Mouse (Mus musculus) left cerebral cortex, adult 9 months (tissue): ENCODE measurements around the gene Gm45902.
A peak's percentile ranks its signal among the peaks of the same experiment; 100 is the strongest.

ENCODE experiments used
- DNase-seq, 2 experiments: peaks; one replicate each; pipeline ENCODE4 v3.0.0; 2022; ENCODE audit warnings: low spot score in 2 of 2

Gm45902 gene

GRCm38 (mm10) chr2:3512552-3513454 is at the start of gene Gm45902, which contains the start of the genes Hspa14 and Cdnf:
Gene Gm45902, minus strand, starts transcription at chr2:3512790.
Gene Hspa14, minus strand, starts transcription at chr2:3512814.
Gene Cdnf, plus strand, starts transcription at chr2:3513030.
- peak; percentile 98 for DNase-seq

- peak in 1 of 2 experiments; percentile 34 for DNase-seq
Observed at GRCm38 (mm10) chr2:3546588-3546987, 34.0 kb upstream of the Gm45902 start.

GRCm38 (mm10) chr2:3546055-3546454 is 33.5 kb upstream of the Gm45902 start:
- no peak for DNase-seq

GRCm38 (mm10) chr2:3541307-3542079 is 28.9 kb upstream of the Gm45902 start:
- no peak for DNase-seq

- no peak for DNase-seq
Observed at GRCm38 (mm10) chr2:3526288-3526687, 13.7 kb upstream of the Gm45902 start.

- no peak for DNase-seq
Observed at GRCm38 (mm10) chr2:3522558-3522957, 10.0 kb upstream of the Gm45902 start.

- DNase-seq, result no peak
Observed at GRCm38 (mm10) chr2:3512076-3512475, 514 bp downstream of the Gm45902 start.

- no peak for DNase-seq
Observed at GRCm38 (mm10) chr2:3500886-3501285, 11.7 kb downstream of the Gm45902 start.

GRCm38 (mm10) chr2:3499543-3499942 is 13.0 kb downstream of the Gm45902 start:
- DNase-seq, result no peak

GRCm38 (mm10) chr2:3493833-3494409 is 18.7 kb downstream of the Gm45902 start:
- DNase-seq, result no peak

- no peak for DNase-seq
Observed at GRCm38 (mm10) chr2:3489816-3490215, 22.8 kb downstream of the Gm45902 start.

GRCm38 (mm10) chr2:3480239-3480638 is 32.4 kb downstream of the Gm45902 start:
- no peak for DNase-seq

GRCm38 (mm10) chr2:3475746-3476251 is 36.8 kb downstream of the Gm45902 start:
- DNase-seq, result no peak

GRCm38 (mm10) chr2:3474861-3475283 is 37.7 kb downstream of the Gm45902 start, which contains the start of gene Suv39h2:
Gene Suv39h2, minus strand, starts transcription at chr2:3475031.
- DNase-seq, result peak; percentile 83 to 94

- peak in 1 of 2 experiments; percentile 56 for DNase-seq
Observed at GRCm38 (mm10) chr2:3474361-3474805, 38.2 kb downstream of the Gm45902 start.

- no peak for DNase-seq
Observed at GRCm38 (mm10) chr2:3473891-3474290, 38.7 kb downstream of the Gm45902 start.

GRCm38 (mm10) chr2:3456590-3456989 is 56.0 kb downstream of the Gm45902 start:
- no peak for DNase-seq
